Mouse (Mus musculus) embryo, embryonic 10 days (tissue): ENCODE measurements around the gene Rala.
"Not testable (repeated sequence)": the region's sequence is repeated elsewhere in the genome, so short reads cannot be mapped to it uniquely, and the experiment has no call there.

Experiments
- DNase-seq: peaks from one replicate; pipeline ENCODE4 v3.0.0-alpha.2; 2015; ENCODE audit warnings: low spot score

Gene Rala

GRCm38 (mm10) chr13:17944078-17944917 lies at the start of gene Rala:
Gene Rala, minus strand, starts transcription at chr13:17944239.
- DNase-seq: peak; percentile 88

- DNase-seq: no peak
These were observed 49.4 kb upstream of the Rala start for GRCm38 (mm10) chr13:17993515-17993847.

- peak; percentile 94 for DNase-seq
These were observed 48.9 kb upstream of the Rala start, which contains the start of gene Yae1d1 for GRCm38 (mm10) chr13:17992697-17993514. Gene Yae1d1, minus strand, starts transcription at chr13:17993349.

- no peak for DNase-seq
These were observed 48.0 kb upstream of the Rala start for GRCm38 (mm10) chr13:17992009-17992408.

- DNase-seq: peak; percentile 63
These were observed 39.2 kb upstream of the Rala start for GRCm38 (mm10) chr13:17983194-17983593.

GRCm38 (mm10) chr13:17982634-17983033 lies 38.6 kb upstream of the Rala start:
- DNase-seq: no peak

- DNase-seq: no peak
These were observed 33.1 kb upstream of the Rala start for GRCm38 (mm10) chr13:17976854-17977739.

GRCm38 (mm10) chr13:17975891-17976290 lies 31.9 kb upstream of the Rala start:
- no peak for DNase-seq

GRCm38 (mm10) chr13:17975457-17975856 lies 31.4 kb upstream of the Rala start:
- no peak for DNase-seq

GRCm38 (mm10) chr13:17974734-17975133 lies 30.7 kb upstream of the Rala start:
- no peak for DNase-seq

GRCm38 (mm10) chr13:17960613-17961012 lies 16.6 kb upstream of the Rala start:
- DNase-seq: no peak

GRCm38 (mm10) chr13:17954282-17954681 lies 10.2 kb upstream of the Rala start:
- no peak for DNase-seq

- not testable (repeated sequence) for DNase-seq
These were observed 6.5 kb upstream of the Rala start for GRCm38 (mm10) chr13:17950581-17950980.

GRCm38 (mm10) chr13:17949555-17949954 lies 5.5 kb upstream of the Rala start:
- no peak for DNase-seq

- DNase-seq: peak; percentile 30
These were observed 547 bp downstream of the Rala start for GRCm38 (mm10) chr13:17943306-17944077.

- DNase-seq: no peak
These were observed 1.7 kb downstream of the Rala start for GRCm38 (mm10) chr13:17942338-17942737.

GRCm38 (mm10) chr13:17907309-17907708 lies 36.7 kb downstream of the Rala start:
- no peak for DNase-seq

- DNase-seq: no peak
These were observed 42.6 kb downstream of the Rala start for GRCm38 (mm10) chr13:17901474-17901873.

GRCm38 (mm10) chr13:17900641-17901040 lies 43.4 kb downstream of the Rala start:
- DNase-seq: no peak

- no peak for DNase-seq
These were observed 47.0 kb downstream of the Rala start for GRCm38 (mm10) chr13:17897040-17897439.

- DNase-seq: no peak
These were observed 52.5 kb downstream of the Rala start for GRCm38 (mm10) chr13:17891545-17891944.
